Mouse (Mus musculus): ENCODE measurements at regions not wholly inside any gene's neighbourhood (a gene's known extent, or its start where the extent isn't known, plus 50 kb on each side); places are given as distances from the start of the nearest gene placed in this dataset.

DNA sequence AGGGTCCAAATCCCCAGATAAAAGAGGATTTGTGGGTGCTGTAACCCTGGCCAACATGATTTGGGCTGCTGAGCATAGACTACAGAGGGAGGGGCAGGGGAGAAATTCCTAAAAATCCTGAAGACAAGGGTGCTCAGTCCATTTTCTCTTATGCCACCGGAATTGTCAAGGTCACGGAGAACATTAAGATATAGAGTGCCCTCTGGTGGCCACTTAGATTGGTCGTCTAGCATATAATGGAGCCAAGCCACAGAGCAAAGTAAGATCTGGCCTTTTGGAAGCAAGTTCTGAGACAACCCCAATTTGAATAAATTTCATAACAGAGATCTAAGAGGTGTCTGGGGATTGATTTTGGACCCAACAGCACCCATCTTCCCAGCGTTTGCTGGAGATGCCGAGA is 250.0 kb downstream of the Prr32 start:
- TF ChIP-seq CTCF (IDR thresholded peaks at IDR 0.05; ENCODE audit: low read depth) (peak; percentile 26; the same call in 1 of the 2 replicates), EP300 (IDR thresholded peaks at IDR 0.05; ENCODE audit: low read depth) (no peak)
